Mouse (Mus musculus): ENCODE results near the gene Dlg2. TPM values are rescaled to one million over a fixed set of nuclear protein-coding genes. Genes with fewer than 3 reads are reported as not detected.

The Dlg2 gene
- polyA plus RNA-seq, 1 experiment from 2014 or later: 5.1 TPM

- no peak overlapping the region for H3K4me2 ChIP-seq (replicated peaks; ENCODE audit: low read depth, low read length)
- H3K27me3 ChIP-seq (ENCODE audit: control insufficient read depth, insufficient read depth, low read length): no peaks in the 10 kb centered on the region
- no peaks in the 10 kb centered on the region for H3K9me3 ChIP-seq (ENCODE audit: control insufficient read depth, low read depth, low read length)
- 0 out of 2 replicates have a peak, but pooled peaks cover 2% of the 10 kb centered on the region for H3K4me1 ChIP-seq (ENCODE audit: control insufficient read depth, insufficient read depth, low read length)
- H3K36me3 ChIP-seq (ENCODE audit: control insufficient read depth, insufficient read depth, low read length): no peaks in the 10 kb centered on the region
- 73% methylated on average over 9 of the region's 9 CpGs for WGBS
- no peak overlapping the region for H3K9ac ChIP-seq (replicated peaks; ENCODE audit: low read depth, low read length)
- H3K27ac ChIP-seq (ENCODE audit: low read length): no peak overlapping the region
- H3K4me3 ChIP-seq (ENCODE audit: low read depth, low read length): no peak overlapping the region
- ATAC-seq (ENCODE audit: insufficient number of reproducible peaks, insufficient read depth, low FRiP score, low read depth): no peak
Observed at GRCm38 (mm10) chr7:92140051-92140817, 1663.8 kb downstream of the Dlg2 start.

- Histone ChIP-seq H3K36me3 (ENCODE audit: control insufficient read depth, insufficient read depth, low read length) (no peaks in the 10 kb centered on the region), H3K27ac (ENCODE audit: low read length) (no peak overlapping the region), H3K27me3 (ENCODE audit: control insufficient read depth, insufficient read depth, low read length) (no peaks in the 10 kb centered on the region), H3K4me1 (ENCODE audit: control insufficient read depth, insufficient read depth, low read length) (no peaks in the 10 kb centered on the region), H3K4me3 (ENCODE audit: low read depth, low read length) (no peak overlapping the region), H3K9ac (replicated peaks; ENCODE audit: low read depth, low read length) (no peak overlapping the region), H3K4me2 (replicated peaks; ENCODE audit: low read depth, low read length) (no peak overlapping the region), H3K9me3 (ENCODE audit: control insufficient read depth, low read depth, low read length) (no peaks in the 10 kb centered on the region)
- WGBS: 93% methylated on average over 1 of the region's 1 CpGs
- no peak for ATAC-seq (ENCODE audit: insufficient number of reproducible peaks, insufficient read depth, low FRiP score, low read depth)
Observed at GRCm38 (mm10) chr7:92147499-92147898, 1671.0 kb downstream of the Dlg2 start.

- Histone ChIP-seq H3K4me3 (ENCODE audit: low read depth, low read length) (no peak overlapping the region), H3K4me2 (replicated peaks; ENCODE audit: low read depth, low read length) (no peak overlapping the region), H3K36me3 (ENCODE audit: control insufficient read depth, insufficient read depth, low read length) (no peaks in the 10 kb centered on the region), H3K27ac (ENCODE audit: low read length) (no peak overlapping the region), H3K9me3 (ENCODE audit: control insufficient read depth, low read depth, low read length) (no peaks in the 10 kb centered on the region), H3K27me3 (ENCODE audit: control insufficient read depth, insufficient read depth, low read length) (no peaks in the 10 kb centered on the region), H3K4me1 (ENCODE audit: control insufficient read depth, insufficient read depth, low read length) (no peaks in the 10 kb centered on the region), H3K9ac (replicated peaks; ENCODE audit: low read depth, low read length) (no peak overlapping the region)
- no peak for ATAC-seq (ENCODE audit: insufficient number of reproducible peaks, insufficient read depth, low FRiP score, low read depth)
- WGBS: 61% methylated on average over 3 of the region's 3 CpGs
Observed at GRCm38 (mm10) chr7:92150768-92151167, 1674.3 kb downstream of the Dlg2 start.

- H3K4me3 ChIP-seq (ENCODE audit: low read depth, low read length): no peak overlapping the region
- H3K9me3 ChIP-seq (ENCODE audit: control insufficient read depth, low read depth, low read length): no peaks in the 10 kb centered on the region
- H3K36me3 ChIP-seq (ENCODE audit: control insufficient read depth, insufficient read depth, low read length): no peaks in the 10 kb centered on the region
- no peaks in the 10 kb centered on the region for H3K4me1 ChIP-seq (ENCODE audit: control insufficient read depth, insufficient read depth, low read length)
- no peak for ATAC-seq (ENCODE audit: insufficient number of reproducible peaks, insufficient read depth, low FRiP score, low read depth)
- H3K27me3 ChIP-seq (ENCODE audit: control insufficient read depth, insufficient read depth, low read length): no peaks in the 10 kb centered on the region
- H3K9ac ChIP-seq (replicated peaks; ENCODE audit: low read depth, low read length): no peak overlapping the region
- no peak overlapping the region for H3K27ac ChIP-seq (ENCODE audit: low read length)
- H3K4me2 ChIP-seq (replicated peaks; ENCODE audit: low read depth, low read length): no peak overlapping the region
Observed at GRCm38 (mm10) chr7:92154603-92155002, 1678.1 kb downstream of the Dlg2 start.

- Histone ChIP-seq H3K27ac (ENCODE audit: low read length) (no peak overlapping the region), H3K4me2 (replicated peaks; ENCODE audit: low read depth, low read length) (no peak overlapping the region), H3K9me3 (ENCODE audit: control insufficient read depth, low read depth, low read length) (no peaks in the 10 kb centered on the region), H3K4me3 (ENCODE audit: low read depth, low read length) (no peak overlapping the region), H3K9ac (replicated peaks; ENCODE audit: low read depth, low read length) (no peak overlapping the region), H3K27me3 (ENCODE audit: control insufficient read depth, insufficient read depth, low read length) (no peaks in the 10 kb centered on the region), H3K36me3 (ENCODE audit: control insufficient read depth, insufficient read depth, low read length) (no peaks in the 10 kb centered on the region), H3K4me1 (ENCODE audit: control insufficient read depth, insufficient read depth, low read length) (no peaks in the 10 kb centered on the region)
- no peak for ATAC-seq (ENCODE audit: insufficient number of reproducible peaks, insufficient read depth, low FRiP score, low read depth)
- WGBS: 93% methylated on average over 2 of the region's 2 CpGs
Observed at GRCm38 (mm10) chr7:92163150-92163549, 1686.7 kb downstream of the Dlg2 start.

GRCm38 (mm10) chr7:92164316-92164715 is 1687.8 kb downstream of the Dlg2 start:
- H3K4me1 ChIP-seq (ENCODE audit: control insufficient read depth, insufficient read depth, low read length): no peaks in the 10 kb centered on the region
- 45% methylated on average over 2 of the region's 2 CpGs for WGBS
- no peak overlapping the region for H3K4me3 ChIP-seq (ENCODE audit: low read depth, low read length)
- H3K27me3 ChIP-seq (ENCODE audit: control insufficient read depth, insufficient read depth, low read length): no peaks in the 10 kb centered on the region
- no peak overlapping the region for H3K27ac ChIP-seq (ENCODE audit: low read length)
- no peak for ATAC-seq (ENCODE audit: insufficient number of reproducible peaks, insufficient read depth, low FRiP score, low read depth)
- H3K36me3 ChIP-seq (ENCODE audit: control insufficient read depth, insufficient read depth, low read length): no peaks in the 10 kb centered on the region
- no peaks in the 10 kb centered on the region for H3K9me3 ChIP-seq (ENCODE audit: control insufficient read depth, low read depth, low read length)
- no peak overlapping the region for H3K9ac ChIP-seq (replicated peaks; ENCODE audit: low read depth, low read length)
- no peak overlapping the region for H3K4me2 ChIP-seq (replicated peaks; ENCODE audit: low read depth, low read length)

- no peak overlapping the region for H3K4me2 ChIP-seq (replicated peaks; ENCODE audit: low read depth, low read length)
- no peak overlapping the region for H3K27ac ChIP-seq (ENCODE audit: low read length)
- H3K9ac ChIP-seq (replicated peaks; ENCODE audit: low read depth, low read length): no peak overlapping the region
- H3K36me3 ChIP-seq (ENCODE audit: control insufficient read depth, insufficient read depth, low read length): no peaks in the 10 kb centered on the region
- WGBS: 89% methylated on average over 6 of the region's 6 CpGs
- no peak for ATAC-seq (ENCODE audit: insufficient number of reproducible peaks, insufficient read depth, low FRiP score, low read depth)
- H3K27me3 ChIP-seq (ENCODE audit: control insufficient read depth, insufficient read depth, low read length): no peaks in the 10 kb centered on the region
- H3K4me1 ChIP-seq (ENCODE audit: control insufficient read depth, insufficient read depth, low read length): no peaks in the 10 kb centered on the region
- H3K4me3 ChIP-seq (ENCODE audit: low read depth, low read length): no peak overlapping the region
- no peaks in the 10 kb centered on the region for H3K9me3 ChIP-seq (ENCODE audit: control insufficient read depth, low read depth, low read length)
Observed at GRCm38 (mm10) chr7:92164875-92165518, 1688.5 kb downstream of the Dlg2 start.

GRCm38 (mm10) chr7:92180029-92180428 is 1703.6 kb downstream of the Dlg2 start:
- WGBS: 34% methylated on average over 5 of the region's 5 CpGs
- no peak for ATAC-seq (ENCODE audit: insufficient number of reproducible peaks, insufficient read depth, low FRiP score, low read depth)
- Histone ChIP-seq H3K4me2 (replicated peaks; ENCODE audit: low read depth, low read length) (peak overlapping the region; percentile 66), H3K4me3 (ENCODE audit: low read depth, low read length) (peak overlapping the region; percentile 31; the same call in 1 of the 2 replicates), H3K27ac (ENCODE audit: low read length) (no peak overlapping the region), H3K9me3 (ENCODE audit: control insufficient read depth, low read depth, low read length) (no peaks in the 10 kb centered on the region), H3K9ac (replicated peaks; ENCODE audit: low read depth, low read length) (no peak overlapping the region), H3K27me3 (ENCODE audit: control insufficient read depth, insufficient read depth, low read length) (no peaks in the 10 kb centered on the region), H3K36me3 (ENCODE audit: control insufficient read depth, insufficient read depth, low read length) (no peaks in the 10 kb centered on the region), H3K4me1 (ENCODE audit: control insufficient read depth, insufficient read depth, low read length) (no peaks in the 10 kb centered on the region; the same call in 1 of the 2 replicates)
